Mouse (Mus musculus): ENCODE measurements at regions not wholly inside any gene's neighbourhood (a gene's known extent, or its start where the extent isn't known, plus 50 kb on each side); places are given as distances from the start of the nearest gene placed in this dataset.
A peak's percentile ranks its signal among the peaks of the same experiment; 100 is the strongest.

- Histone ChIP-seq H3K36me3 (no peaks in the 10 kb centered on the region), H3K9ac (no peak overlapping the region), H3K4me2 (no peak overlapping the region), H3K27me3 (no peaks in the 10 kb centered on the region), H3K4me1 (replicated peaks) (peaks cover under 1% of the 10 kb centered on the region; the same call in 1 of the 2 replicates), H3K9me3 (no peaks in the 10 kb centered on the region), H3K4me3 (no peak overlapping the region), H3K27ac (replicated peaks) (no peak overlapping the region)
- 86% methylated on average over 5 of the region's 5 CpGs for WGBS
- ATAC-seq (ENCODE audit: low FRiP score, low read depth) = no peak
Observed at GRCm38 (mm10) chr14:66431630-66432029, 422.6 kb upstream of the Gulo start.

GRCm38 (mm10) chr14:66424141-66424540 is 415.1 kb upstream of the Gulo start:
- no peak for ATAC-seq (ENCODE audit: low FRiP score, low read depth)
- H3K4me3 ChIP-seq = no peak overlapping the region
- H3K4me1 ChIP-seq (replicated peaks) = peaks cover 15% of the 10 kb centered on the region
- WGBS = 5% methylated on average over 5 of the region's 5 CpGs
- H3K27me3 ChIP-seq = no peaks in the 10 kb centered on the region
- H3K36me3 ChIP-seq = no peaks in the 10 kb centered on the region
- H3K27ac ChIP-seq (replicated peaks) = no peak overlapping the region
- H3K4me2 ChIP-seq = peak overlapping the region; percentile 11; the same call in 1 of the 2 replicates
- H3K9me3 ChIP-seq = no peaks in the 10 kb centered on the region
- no peak overlapping the region for H3K9ac ChIP-seq
